8 mouse cellular contexts compared by ENCODE assay signal in the genomic region with DNA sequence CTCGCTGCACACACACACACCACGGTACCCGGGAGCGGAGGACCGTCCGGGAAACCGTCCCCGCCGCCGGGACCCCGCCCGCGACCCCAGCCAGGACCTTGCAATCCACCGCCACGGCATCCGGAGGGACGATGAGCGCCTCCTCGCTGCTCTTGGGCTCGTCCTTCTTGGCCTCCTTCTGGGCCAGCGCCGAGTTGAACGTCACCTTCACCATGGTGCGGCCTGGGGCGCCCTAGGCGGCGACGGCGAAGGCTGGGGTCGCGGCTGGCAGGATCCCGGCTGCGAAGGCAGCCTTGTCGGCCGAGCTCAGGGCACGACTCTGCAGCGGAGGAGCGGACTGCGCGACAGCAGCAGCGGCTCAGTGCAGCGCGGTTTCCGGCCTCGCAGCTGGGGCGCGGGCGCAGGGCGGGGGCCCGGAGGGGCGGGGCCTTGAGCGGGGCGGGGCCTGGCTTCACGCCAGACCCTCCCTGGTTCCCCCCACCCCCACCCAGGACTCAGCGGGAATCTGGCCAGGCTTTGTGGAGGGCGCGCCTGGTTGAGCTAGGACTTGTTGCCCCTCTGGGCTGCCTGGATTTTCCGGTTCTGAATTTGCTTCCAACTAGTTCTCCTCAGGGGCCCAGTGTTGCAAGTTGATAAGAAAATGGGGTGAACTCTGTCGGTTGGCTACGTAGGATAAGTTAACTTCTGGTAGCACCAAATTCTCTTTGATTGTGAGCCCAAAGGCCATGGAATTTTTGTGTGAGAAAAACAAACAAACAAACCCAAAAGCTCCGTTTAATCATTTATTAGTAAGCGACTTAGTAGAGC. TPM values are rescaled to one million over a fixed set of nuclear protein-coding genes. Genes with fewer than 3 reads are reported as not detected.
DNase-seq lines count a peak whose midpoint lies in the region; ATAC-seq and TF ChIP-seq lines count a peak whose summit lies in the region.

A gene (minus strand): TSS at position 377 of the 807 bp plus-strand sequence.

- peaks cover 12 to 13% of the 10 kb centered on the region in 2 experiments; a peak in 3 of 4 replicates for H3K4me1 ChIP-seq in ES-E14 (ENCODE audit: control insufficient read depth in 2 of 2, insufficient read depth in 2 of 2, low read length in 2 of 2, poor library complexity in 1 of 2)
- H3K4me1 ChIP-seq in forebrain, embryonic 14.5 days (ENCODE audit: control insufficient read depth, insufficient read depth, low read length), result peaks cover 30% of the 10 kb centered on the region; the same call in 1 of the 2 replicates
- peaks cover 24% of the 10 kb centered on the region for H3K4me1 ChIP-seq in lung, embryonic 14.5 days (ENCODE audit: insufficient read depth)
- H3K4me1 ChIP-seq in olfactory bulb, adult 2 months (ENCODE audit: control insufficient read depth, insufficient read depth, low read length), result peaks cover 10% of the 10 kb centered on the region; the same call in 1 of the 2 replicates
- peaks cover 20% of the 10 kb centered on the region for H3K4me1 ChIP-seq in thymus, adult 2 months (replicated peaks; ENCODE audit: control insufficient read depth, insufficient read depth, low read length)

- peak within 1 kb of the TSS; percentile 84 to 96 for H3K4me3 ChIP-seq in ES-E14 (ENCODE audit: insufficient read depth in 1 of 2, low read depth in 1 of 2, low read length in 2 of 2, poor library complexity in 1 of 2, severe bottlenecking in 1 of 2)
- peak within 1 kb of the TSS; percentile 88 for H3K4me3 ChIP-seq in forebrain, embryonic 14.5 days (ENCODE audit: low read depth, low read length)
- H3K4me3 ChIP-seq in lung, embryonic 14.5 days (ENCODE audit: low read depth, low read length), result peak within 1 kb of the TSS; percentile 97
- peak within 1 kb of the TSS; percentile 74 for H3K4me3 ChIP-seq in olfactory bulb, adult 2 months (ENCODE audit: insufficient read depth, low read depth, low read length)
- peak within 1 kb of the TSS; percentile 64 for H3K4me3 ChIP-seq in thymus, adult 2 months (ENCODE audit: control insufficient read depth, insufficient read depth, low read length)

- H3K27ac ChIP-seq in ES-E14 (ENCODE audit: insufficient read depth, low read depth, low read length, poor library complexity, severe bottlenecking), result peak within 1 kb of the TSS; percentile 45
- peak within 1 kb of the TSS; percentile 89 for H3K27ac ChIP-seq in forebrain, embryonic 14.5 days (ENCODE audit: low read depth, low read length)
- H3K27ac ChIP-seq in lung, embryonic 14.5 days (ENCODE audit: low read depth), result peak within 1 kb of the TSS; percentile 97
- peak within 1 kb of the TSS; percentile 93 for H3K27ac ChIP-seq in olfactory bulb, adult 2 months (ENCODE audit: insufficient read depth, low read depth, low read length)
- H3K27ac ChIP-seq in thymus, adult 2 months (ENCODE audit: control insufficient read depth, insufficient read depth, low read length), result peak within 1 kb of the TSS; percentile 85

- DNase-seq in ES-E14 (ENCODE audit: low read depth, low spot score), result peak; percentile 80
- peak; percentile 86 for DNase-seq in forebrain, embryonic 14.5 days (ENCODE audit: low spot score)
- DNase-seq in heart, postnatal 10 days, result peak; percentile 92
- DNase-seq in kidney, postnatal 4 days, result peak; percentile 92 to 95
- DNase-seq in lung, embryonic 14.5 days, result peak; percentile 94
- peak; percentile 90 for DNase-seq in thymus, adult 2 months

- peak within 1 kb of the TSS; percentile 83 for H3K9ac ChIP-seq in ES-E14 (ENCODE audit: insufficient read depth, low read depth, low read length, poor library complexity, severe bottlenecking)
- H3K9ac ChIP-seq in forebrain, embryonic 14.5 days (ENCODE audit: low read length), result peak within 1 kb of the TSS; percentile 96
- peak within 1 kb of the TSS; percentile 98 for H3K9ac ChIP-seq in lung, embryonic 14.5 days

- H3K9me3 ChIP-seq in ES-E14 (ENCODE audit: control insufficient read depth, insufficient read depth, low read depth, low read length), result no peaks in the 10 kb centered on the region
- no peaks in the 10 kb centered on the region for H3K9me3 ChIP-seq in forebrain, embryonic 14.5 days (replicated peaks; ENCODE audit: control insufficient read depth, low read length)
- H3K9me3 ChIP-seq in lung, embryonic 14.5 days (ENCODE audit: low read depth, low read length), result no peaks in the 10 kb centered on the region

- ATAC-seq in cerebellum, adult (ENCODE audit: insufficient number of reproducible peaks, low FRiP score, low TSS enrichment), result peak; percentile 47
- ATAC-seq in forebrain, embryonic 14.5 days, result peak; percentile 95
- peak; percentile 94 for ATAC-seq in lung, embryonic 14.5 days (ENCODE audit: insufficient read depth)

- TF ChIP-seq CTCF in lung, embryonic 14.5 days (IDR thresholded peaks at IDR 0.05; ENCODE audit: low read depth), result peak; percentile 26; the same call in 1 of the 2 replicates
- no peak for TF ChIP-seq CTCF in olfactory bulb, adult 2 months (IDR thresholded peaks at IDR 0.05; ENCODE audit: insufficient read depth, low read depth, low read length)
- peak; percentile 11; the same call in 1 of the 2 replicates for TF ChIP-seq CTCF in thymus, adult 2 months (IDR thresholded peaks at IDR 0.05; ENCODE audit: borderline replicate concordance, control insufficient read depth, extremely low read depth, insufficient read depth, low read length, poor library complexity)

- in situ Hi-C loops in ES-E14 (cut with MboI; ENCODE audit: low sequenced_read_pairs in 2 of 2, unreplicated experiment in 2 of 2), result no loop called here

- no peaks in the 10 kb centered on the region for H3K27me3 ChIP-seq in forebrain, embryonic 14.5 days (replicated peaks; ENCODE audit: control insufficient read depth, insufficient read depth, low read length)
- H3K27me3 ChIP-seq in lung, embryonic 14.5 days (ENCODE audit: insufficient read depth, low read length), result no peaks in the 10 kb centered on the region
- H3K27me3 ChIP-seq in thymus, adult 2 months (ENCODE audit: control insufficient read depth, insufficient read depth, low read length), result no peaks in the 10 kb centered on the region

- under 1% methylated on average over 54 of the region's 62 CpGs for WGBS in forebrain, embryonic 14.5 days
- under 1% methylated on average over 62 of the region's 62 CpGs for WGBS in lung, embryonic 14.5 days
- 1% methylated on average over 60 of the region's 62 CpGs for WGBS in olfactory bulb, adult 2 months
- WGBS in thymus, adult 2 months, result 4% methylated on average over 62 of the region's 62 CpGs

- 0 out of 2 replicates have a peak, but pooled peaks cover 2% of the 10 kb centered on the region for H3K36me3 ChIP-seq in ES-E14 (ENCODE audit: control insufficient read depth, insufficient read depth, low read length, poor library complexity, severe bottlenecking)
- no peaks in the 10 kb centered on the region for H3K36me3 ChIP-seq in forebrain, embryonic 14.5 days (ENCODE audit: control insufficient read depth, insufficient read depth, low read length)
- H3K36me3 ChIP-seq in lung, embryonic 14.5 days (ENCODE audit: insufficient read depth), result peaks cover 11% of the 10 kb centered on the region
- peaks cover 13% of the 10 kb centered on the region; the same call in 1 of the 2 replicates for H3K36me3 ChIP-seq in thymus, adult 2 months (ENCODE audit: control insufficient read depth, insufficient read depth, low read length)

- H3K4me2 ChIP-seq in forebrain, embryonic 14.5 days (ENCODE audit: low read length), result peak within 1 kb of the TSS; percentile 58
- H3K4me2 ChIP-seq in lung, embryonic 14.5 days, result peak within 1 kb of the TSS; percentile 79

- TF ChIP-seq POLR2A in olfactory bulb, adult 2 months (IDR thresholded peaks at IDR 0.05; ENCODE audit: insufficient read depth, low read depth, low read length), result peak; percentile 95
- peak; percentile 100 for TF ChIP-seq POLR2A in thymus, adult 2 months (IDR thresholded peaks at IDR 0.05; ENCODE audit: control insufficient read depth, extremely low read depth, insufficient read depth, low read length, poor library complexity)

- intact Hi-C loops in heart, postnatal 10 days (cut with DNase I), result loop anchor here (1.0 kb wide), 1 partner anchor 89 kb away; no protein-coding TSS in a partner anchor

TF ChIP-seq in ES-E14, 5 proteins besides CTCF, POLR2A, EP300 and RAD21:
- TF ChIP-seq ZNF384 (IDR thresholded peaks at IDR 0.05; ENCODE audit: low read depth, low read length), result no peak
- no peak for TF ChIP-seq ZC3H11A (IDR thresholded peaks at IDR 0.05; ENCODE audit: borderline replicate concordance, low read depth, low read length)
- no peak for TF ChIP-seq HCFC1 (IDR thresholded peaks at IDR 0.05; ENCODE audit: borderline replicate concordance, insufficient read depth, low read length)
- no peak for TF ChIP-seq CHD2 (IDR thresholded peaks at IDR 0.05; ENCODE audit: low read depth, low read length)
- TF ChIP-seq MAFK (IDR thresholded peaks at IDR 0.05; ENCODE audit: insufficient read depth, low read depth, low read length), result no peak

RNA-seq across cellular contexts. Expression of the gene that starts here (rescaled TPM):
- total RNA-seq in ES-E14 (2012; rRNA removed), result 97.7 and 159 TPM in 2 replicates
- polyA plus RNA-seq in forebrain, embryonic 14.5 days (2014; fragmentation: Nextera tagmentation; extraction: Ambion mirVana), result 754 and 783 TPM in 2 replicates
- total RNA-seq in heart, postnatal 10 days (2021), result 100 to 1,000 TPM; 625 to 643 TPM
- polyA plus RNA-seq in lung, embryonic 14.5 days (2014; fragmentation: Nextera tagmentation; extraction: Ambion mirVana), result 630 and 663 TPM in 2 replicates
- 469 and 510 TPM in 2 replicates for polyA plus RNA-seq in olfactory bulb, adult 2 months (2012; ENCODE audit: insufficient read depth, insufficient read length, low replicate concordance, missing spikeins)
- polyA plus RNA-seq in thymus, adult 2 months (2012; rRNA removed), result 859 and 985 TPM in 2 replicates

Comparison
In these comparisons a context has a peak if more than half of its experiments do, and no peak if none do; other contexts are left out.
1. Peak in every context shown above with its lines: DNase-seq, ATAC-seq, H3K4me3 ChIP-seq and H3K27ac ChIP-seq.
2. H3K27ac ChIP-seq: peak in every context shown above with its lines; median percentile 97 in lung, embryonic 14.5 days; 93 in olfactory bulb, adult 2 months; 89 in forebrain, embryonic 14.5 days; 85 in thymus, adult 2 months; 45 in ES-E14.